In the genomic region with DNA sequence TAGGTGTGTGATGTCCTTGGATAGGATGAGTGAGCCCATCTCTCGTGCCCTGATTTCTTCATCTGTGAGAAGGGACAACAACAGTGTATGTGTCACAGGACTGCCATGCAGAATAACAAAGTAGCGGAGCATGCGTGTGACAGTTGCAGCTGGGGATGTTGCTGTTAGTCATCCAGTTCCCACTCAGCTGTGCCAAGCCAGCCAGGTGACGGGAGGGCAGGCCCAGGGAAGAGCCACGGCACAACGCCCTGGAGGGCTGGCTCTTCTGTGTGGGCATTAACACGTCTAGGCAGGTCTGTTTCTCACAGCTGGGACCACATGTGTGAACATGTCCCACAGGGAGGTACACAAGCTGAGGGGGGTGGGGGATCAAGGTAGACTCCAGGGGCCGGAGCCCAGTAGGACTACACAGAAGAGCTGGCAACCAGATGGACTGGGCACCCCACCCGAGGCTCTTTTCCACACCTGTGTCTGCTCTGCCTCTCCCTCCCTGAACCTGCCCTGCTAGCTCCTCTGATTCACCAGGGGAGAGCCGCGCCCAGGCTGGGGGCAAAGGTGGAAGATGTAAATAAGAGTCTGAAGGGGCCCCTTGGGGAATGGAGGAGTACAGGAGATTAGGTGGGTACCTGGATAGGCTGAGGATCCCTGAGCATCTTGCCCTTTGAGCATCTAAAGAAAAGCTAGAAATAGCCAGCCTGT, we compare ENCODE assay signal across 8 mouse cellular contexts. TPM values are rescaled to one million over a fixed set of nuclear protein-coding genes. Genes with fewer than 3 reads are reported as not detected.
DNase-seq lines count a peak whose midpoint lies in the region; ATAC-seq and TF ChIP-seq lines count a peak whose summit lies in the region.

No protein-coding gene starts in this region.

- H3K27ac ChIP-seq in ES-Bruce4 (ENCODE audit: insufficient read depth, low read length): peak overlapping the region; percentile 23
- H3K27ac ChIP-seq in hindbrain, embryonic 10.5 days: peak overlapping the region; percentile 51; the same call in 1 of the 2 replicates
- H3K27ac ChIP-seq in liver, postnatal 0 days (ENCODE audit: low read depth): no peak overlapping the region; the same call in 1 of the 2 replicates

- no peak overlapping the region for H3K4me3 ChIP-seq in ES-Bruce4 (ENCODE audit: low read depth, low read length)
- H3K4me3 ChIP-seq in hindbrain, embryonic 10.5 days: peak overlapping the region; percentile 93; the same call in 1 of the 2 replicates
- H3K4me3 ChIP-seq in liver, postnatal 0 days (ENCODE audit: low read depth, low read length): no peak overlapping the region

- no peak for TF ChIP-seq POLR2A in ES-Bruce4 (IDR thresholded peaks at IDR 0.05; ENCODE audit: insufficient read depth, low read length)

- intact Hi-C loops in heart, postnatal 25 days (cut with DNase I): no loop called here

- peaks cover 9% of the 10 kb centered on the region for H3K4me1 ChIP-seq in ES-Bruce4 (ENCODE audit: control insufficient read depth, insufficient read depth, low read length)
- H3K4me1 ChIP-seq in hindbrain, embryonic 10.5 days (replicated peaks): peaks cover 58% of the 10 kb centered on the region
- peaks cover 44% of the 10 kb centered on the region for H3K4me1 ChIP-seq in liver, postnatal 0 days (ENCODE audit: insufficient read depth)

- TF ChIP-seq CTCF in ES-Bruce4 (IDR thresholded peaks at IDR 0.05; ENCODE audit: low read depth, low read length): no peak
- no peak for TF ChIP-seq CTCF in liver, postnatal 0 days (IDR thresholded peaks at IDR 0.05; ENCODE audit: low read depth)

- H3K27me3 ChIP-seq in ES-Bruce4 (ENCODE audit: control insufficient read depth, insufficient read depth, low read length, poor library complexity, severe bottlenecking): no peaks in the 10 kb centered on the region
- no peaks in the 10 kb centered on the region for H3K27me3 ChIP-seq in hindbrain, embryonic 10.5 days (ENCODE audit: insufficient read depth, poor library complexity, severe bottlenecking)
- H3K27me3 ChIP-seq in liver, postnatal 0 days (ENCODE audit: insufficient read depth, low read length): no peaks in the 10 kb centered on the region

- no peak for TF ChIP-seq EP300 in ES-Bruce4 (IDR thresholded peaks at IDR 0.05; ENCODE audit: insufficient read depth, low read depth, low read length)
- TF ChIP-seq EP300 in liver, postnatal 0 days (IDR thresholded peaks at IDR 0.05; ENCODE audit: low read depth): no peak

- no peaks in the 10 kb centered on the region for H3K36me3 ChIP-seq in ES-Bruce4 (ENCODE audit: control insufficient read depth, insufficient read depth, low read length, poor library complexity, severe bottlenecking)
- peaks cover 33% of the 10 kb centered on the region for H3K36me3 ChIP-seq in hindbrain, embryonic 10.5 days
- no peaks in the 10 kb centered on the region; the same call in 1 of the 2 replicates for H3K36me3 ChIP-seq in liver, postnatal 0 days (replicated peaks; ENCODE audit: insufficient read depth, low read length)

- DNase-seq in heart, adult 11 months: peak; percentile 97
- no peak for DNase-seq in heart, postnatal 25 days (ENCODE audit: low spot score)
- peak; percentile 84 for DNase-seq in fat pad, adult 2 months (ENCODE audit: extremely low read depth, low read depth, low spot score)
- DNase-seq in hindbrain, embryonic 10.5 days (ENCODE audit: low spot score): no peak
- DNase-seq in liver, postnatal 0 days: peak; percentile 26
- no peak for DNase-seq in thymus, postnatal 10 days (ENCODE audit: low spot score in 2 of 2)

- H3K9me3 ChIP-seq in ES-Bruce4 (replicated peaks; ENCODE audit: control insufficient read depth, insufficient read depth, low read length, poor library complexity, severe bottlenecking): no peaks in the 10 kb centered on the region
- no peaks in the 10 kb centered on the region for H3K9me3 ChIP-seq in hindbrain, embryonic 10.5 days
- H3K9me3 ChIP-seq in liver, postnatal 0 days (ENCODE audit: low read length): no peaks in the 10 kb centered on the region

- 84% methylated on average over 11 of the region's 11 CpGs for WGBS in hindbrain, embryonic 10.5 days
- WGBS in liver, postnatal 0 days (ENCODE audit: insufficient replicate concordance): 78% methylated on average over 11 of the region's 11 CpGs

- H3K4me2 ChIP-seq in liver, postnatal 0 days (ENCODE audit: low read depth, low read length): peak overlapping the region; percentile 98; the same call in 1 of the 2 replicates

- 0 out of 2 replicates have a peak overlapping the region, but pooled peaks have one; percentile 22 for H3K9ac ChIP-seq in ES-Bruce4 (ENCODE audit: low read depth, poor library complexity, severe bottlenecking)
- peak overlapping the region; percentile 38 for H3K9ac ChIP-seq in liver, postnatal 0 days (replicated peaks)

- ATAC-seq in liver, postnatal 0 days: no peak
- ATAC-seq in megakaryocyte progenitor cell, adult 5-6 weeks (replicated peaks; ENCODE audit: poor library complexity): no peak

RNA-seq across cellular contexts. Expression of gene Itpkc, which starts 3.4 kb away (rescaled TPM):
- 1 to 10 TPM; 4.4 to 4.7 TPM for total RNA-seq in heart, postnatal 25 days (2021)
- polyA plus RNA-seq in ES-Bruce4 (2011; ENCODE audit: insufficient read depth, insufficient read length, low read depth, missing spikeins): 10.7 and 11.3 TPM in 2 replicates
- 5.6 and 6.8 TPM in 2 replicates for polyA plus RNA-seq in hindbrain, embryonic 10.5 days (2016; fragmentation: Nextera tagmentation; extraction: Ambion mirVana)
- polyA plus RNA-seq in liver, postnatal 0 days (2015; fragmentation: Nextera tagmentation; extraction: Ambion mirVana): 1.2 and 1.5 TPM in 2 replicates
- total RNA-seq in megakaryocyte progenitor cell, adult 5-6 weeks (2015): 1.7 and 1.9 TPM in 2 replicates
- 2.5 and 2.7 TPM in 2 replicates for total RNA-seq in megakaryocyte progenitor cell, adult 5-6 weeks (2017)

RNA-seq across cellular contexts. Expression of gene Coq8b, which starts 7.8 kb away (rescaled TPM):
- total RNA-seq in heart, postnatal 25 days (2021): 1 to 10 TPM; 7.3 to 8.1 TPM
- 7.8 and 10.9 TPM in 2 replicates for polyA plus RNA-seq in ES-Bruce4 (2011; ENCODE audit: insufficient read depth, insufficient read length, low read depth, missing spikeins)
- 22.4 and 27.2 TPM in 2 replicates for polyA plus RNA-seq in hindbrain, embryonic 10.5 days (2016; fragmentation: Nextera tagmentation; extraction: Ambion mirVana)
- polyA plus RNA-seq in liver, postnatal 0 days (2015; fragmentation: Nextera tagmentation; extraction: Ambion mirVana): 20.1 and 23.5 TPM in 2 replicates
- total RNA-seq in megakaryocyte progenitor cell, adult 5-6 weeks (2015): 8.4 and 11.8 TPM in 2 replicates
- total RNA-seq in megakaryocyte progenitor cell, adult 5-6 weeks (2017): 10.9 and 14.8 TPM in 2 replicates

RNA-seq across cellular contexts. Expression of gene Snrpa, which starts 29.0 kb away (rescaled TPM):
- total RNA-seq in heart, postnatal 25 days (2021): 10 to 100 TPM; 40.0 to 42.5 TPM
- 228 and 239 TPM in 2 replicates for polyA plus RNA-seq in ES-Bruce4 (2011; ENCODE audit: insufficient read depth, insufficient read length, low read depth, missing spikeins)
- 393 and 408 TPM in 2 replicates for polyA plus RNA-seq in hindbrain, embryonic 10.5 days (2016; fragmentation: Nextera tagmentation; extraction: Ambion mirVana)
- polyA plus RNA-seq in liver, postnatal 0 days (2015; fragmentation: Nextera tagmentation; extraction: Ambion mirVana): 39.3 and 44.9 TPM in 2 replicates
- total RNA-seq in megakaryocyte progenitor cell, adult 5-6 weeks (2015): 206 and 215 TPM in 2 replicates
- total RNA-seq in megakaryocyte progenitor cell, adult 5-6 weeks (2017): 88.4 and 96.6 TPM in 2 replicates

RNA-seq across cellular contexts. Expression of gene BC024978, which starts 29.4 kb away (rescaled TPM):
- 10 to 100 TPM; 13.9 to 15.8 TPM for total RNA-seq in heart, postnatal 25 days (2021)
- polyA plus RNA-seq in ES-Bruce4 (2011; ENCODE audit: insufficient read depth, insufficient read length, low read depth, missing spikeins): 10.9 and 12.6 TPM in 2 replicates
- 3.6 and 4.3 TPM in 2 replicates for polyA plus RNA-seq in hindbrain, embryonic 10.5 days (2016; fragmentation: Nextera tagmentation; extraction: Ambion mirVana)
- 1.00 and 1.1 TPM in 2 replicates for polyA plus RNA-seq in liver, postnatal 0 days (2015; fragmentation: Nextera tagmentation; extraction: Ambion mirVana)
- total RNA-seq in megakaryocyte progenitor cell, adult 5-6 weeks (2015): 6.0 and 6.1 TPM in 2 replicates
- total RNA-seq in megakaryocyte progenitor cell, adult 5-6 weeks (2017): 0.58 and 1.0 TPM in 2 replicates

RNA-seq across cellular contexts. Expression of gene Numbl, which starts 33.2 kb away (rescaled TPM):
- 1 to 10 TPM; 4.5 to 5.3 TPM for total RNA-seq in heart, postnatal 25 days (2021)
- polyA plus RNA-seq in ES-Bruce4 (2011; ENCODE audit: insufficient read depth, insufficient read length, low read depth, missing spikeins): 32.9 and 38.5 TPM in 2 replicates
- 28.9 and 53.1 TPM in 2 replicates for polyA plus RNA-seq in hindbrain, embryonic 10.5 days (2016; fragmentation: Nextera tagmentation; extraction: Ambion mirVana)
- polyA plus RNA-seq in liver, postnatal 0 days (2015; fragmentation: Nextera tagmentation; extraction: Ambion mirVana): 1.1 and 1.2 TPM in 2 replicates
- total RNA-seq in megakaryocyte progenitor cell, adult 5-6 weeks (2015): 0.37 and 1.3 TPM in 2 replicates
- total RNA-seq in megakaryocyte progenitor cell, adult 5-6 weeks (2017): 0.57 and 0.83 TPM in 2 replicates

Comparison
In these comparisons a context has a peak if more than half of its experiments do, and no peak if none do; other contexts are left out.
1. DNase-seq: peak in heart, adult 11 months (single experiment), fat pad, adult 2 months (single experiment) and liver, postnatal 0 days (single experiment); none in heart, postnatal 25 days (single experiment), hindbrain, embryonic 10.5 days (single experiment) and thymus, postnatal 10 days (0 of 2).